Comparison of ENCODE assay signal across 38 mouse cellular contexts in genomic region chr13:75063947-75064346, GRCm38 (mm10). TPM values are rescaled to one million over a fixed set of nuclear protein-coding genes. Genes with fewer than 3 reads are reported as not detected.
"Had no signal": no experiment of that assay in that cellular context is flagged by ENCODE, and none has a peak within 500 bp of the region (broad histone marks: within the 10 kb centered on the region; RNA-seq: fewer than 3 reads in every experiment).

No protein-coding gene starts in this region.

- DNase-seq: left cerebral cortex, postnatal 4 days; liver; liver, embryonic 13.5 days; liver, postnatal 0 days; lung, adult 18-20 months; lung, adult 2 months; lung, embryonic 14.5 days; lung, postnatal 10 days; lung, postnatal 14 days; lung, postnatal 36 days; lung, postnatal 4 days; midbrain, embryonic 14.5 days had no signal

- H3K36me3 ChIP-seq: limb, embryonic 10.5 days; limb, embryonic 12.5 days; limb, embryonic 13.5 days; limb, embryonic 15.5 days; liver, embryonic 12.5 days; liver, embryonic 13.5 days; liver, embryonic 15.5 days; lung, embryonic 15.5 days; midbrain, embryonic 10.5 days; midbrain, embryonic 12.5 days; midbrain, embryonic 13.5 days; midbrain, embryonic 15.5 days; neural tube, embryonic 12.5 days; neural tube, embryonic 13.5 days had no signal

- ATAC-seq: liver, embryonic 12.5 days; liver, postnatal 0 days; lung, postnatal 0 days; midbrain, embryonic 13.5 days; midbrain, embryonic 15.5 days; midbrain, embryonic 16.5 days had no signal

- H3K9ac ChIP-seq: limb, embryonic 12.5 days; limb, embryonic 13.5 days; limb, embryonic 15.5 days; liver, embryonic 12.5 days; liver, embryonic 13.5 days; liver, embryonic 14.5 days; liver, embryonic 15.5 days; liver, postnatal 0 days; lung, embryonic 14.5 days; lung, embryonic 15.5 days; midbrain, embryonic 12.5 days; midbrain, embryonic 13.5 days; midbrain, embryonic 15.5 days; neural tube, embryonic 12.5 days; neural tube, embryonic 13.5 days had no signal

- H3K27me3 ChIP-seq: limb, embryonic 12.5 days; limb, embryonic 13.5 days; limb, embryonic 15.5 days; liver, embryonic 12.5 days; liver, embryonic 13.5 days; liver, embryonic 15.5 days; lung, embryonic 15.5 days; megakaryocyte, embryonic 14.5 days; midbrain, embryonic 12.5 days; midbrain, embryonic 13.5 days; midbrain, embryonic 15.5 days; neural tube, embryonic 12.5 days; neural tube, embryonic 13.5 days had no signal

- H3K4me3 ChIP-seq: limb, embryonic 10.5 days; limb, embryonic 12.5 days; limb, embryonic 13.5 days; limb, embryonic 15.5 days; liver, embryonic 12.5 days; liver, embryonic 13.5 days; liver, embryonic 15.5 days; lung, embryonic 15.5 days; megakaryocyte, embryonic 14.5 days; midbrain, embryonic 10.5 days; midbrain, embryonic 12.5 days; midbrain, embryonic 13.5 days; midbrain, embryonic 15.5 days; myocyte; neural tube, embryonic 12.5 days; neural tube, embryonic 13.5 days had no signal

- H3K9me3 ChIP-seq: limb, embryonic 10.5 days; limb, embryonic 12.5 days; limb, embryonic 13.5 days; limb, embryonic 15.5 days; liver, embryonic 12.5 days; liver, embryonic 13.5 days; liver, embryonic 15.5 days; lung, embryonic 15.5 days; midbrain, embryonic 10.5 days; midbrain, embryonic 12.5 days; midbrain, embryonic 13.5 days; midbrain, embryonic 15.5 days; neural tube, embryonic 12.5 days; neural tube, embryonic 13.5 days had no signal

- H3K4me1 ChIP-seq: limb, embryonic 10.5 days; limb, embryonic 12.5 days; limb, embryonic 13.5 days; limb, embryonic 15.5 days; liver, embryonic 12.5 days; liver, embryonic 13.5 days; liver, embryonic 15.5 days; lung, embryonic 15.5 days; megakaryocyte, embryonic 14.5 days; midbrain, embryonic 10.5 days; midbrain, embryonic 12.5 days; midbrain, embryonic 13.5 days; midbrain, embryonic 15.5 days; neural tube, embryonic 12.5 days; neural tube, embryonic 13.5 days had no signal

- H3K27ac ChIP-seq: limb, embryonic 10.5 days; limb, embryonic 12.5 days; limb, embryonic 13.5 days; limb, embryonic 15.5 days; liver, embryonic 12.5 days; liver, embryonic 13.5 days; liver, embryonic 14.5 days; liver, embryonic 15.5 days; lung, embryonic 15.5 days; macrophage; midbrain, embryonic 10.5 days; midbrain, embryonic 12.5 days; midbrain, embryonic 13.5 days; midbrain, embryonic 15.5 days; neural tube, embryonic 12.5 days; neural tube, embryonic 13.5 days had no signal

- H3K4me2 ChIP-seq: limb, embryonic 12.5 days; limb, embryonic 13.5 days; limb, embryonic 15.5 days; liver, embryonic 11.5 days; liver, embryonic 12.5 days; liver, embryonic 13.5 days; liver, embryonic 15.5 days; lung, embryonic 14.5 days; lung, embryonic 15.5 days; midbrain, embryonic 11.5 days; midbrain, embryonic 12.5 days; midbrain, embryonic 13.5 days; midbrain, embryonic 15.5 days; neural tube, embryonic 12.5 days; neural tube, embryonic 13.5 days had no signal

RNA-seq across cellular contexts. Expression of gene Pcsk1, which starts 25.7 kb away (rescaled TPM):
- total RNA-seq: liver, adult 2 months; megakaryocyte progenitor cell, adult 5-6 weeks; megakaryocyte, adult 5-6 weeks; megakaryocyte-erythroid progenitor cell, adult 5-6 weeks; monocyte, adult 5-6 weeks had no signal
- polyA plus RNA-seq: liver, adult 2 months; liver, embryonic 11.5 days; liver, embryonic 12.5 days; liver, embryonic 13.5 days; liver, embryonic 14.5 days; liver, embryonic 15.5 days; liver, postnatal 0 days; myocyte had no signal
